Mouse (Mus musculus) cerebellum, adult 2 months (tissue): ENCODE results near the gene Dohh.

Experiments
- CTCF ChIP-seq: fragments of 200-500 bp; IDR thresholded peaks from 2 replicates; pipeline ENCODE4 v1.5.1; 2011; ENCODE audit warnings: low read depth, mild to moderate bottlenecking, control low read depth, low read length, moderate library complexity, borderline replicate concordance; ENCODE audit not compliant: insufficient read depth
- POLR2A ChIP-seq: fragments of 200-500 bp; IDR thresholded peaks from 2 replicates; pipeline ENCODE4 v1.6.1; 2011; ENCODE audit warnings: low read length, control low read depth, borderline replicate concordance; ENCODE audit not compliant: insufficient read depth

- TF ChIP-seq POLR2A (no peak), CTCF (no peak)
Measured at GRCm38 (mm10) chr10:81336558-81336957, 47.7 kb upstream of the Dohh start.
